Mouse (Mus musculus) E14TG2a.4 (cell line): ENCODE data around the gene Slfn14.
A peak's percentile ranks its signal among the peaks of the same experiment; 100 is the strongest.
"Not testable (repeated sequence)": the region's sequence is repeated elsewhere in the genome, so short reads cannot be mapped to it uniquely, and the experiment has no call there.

Source experiments
- H3K27me3 ChIP-seq: 2 replicates; pipeline ENCODE4 v1.6.1; 2014; ENCODE audit warnings: low read length, control low read depth; ENCODE audit not compliant: insufficient read depth
- H3K36me3 ChIP-seq: 2 replicates; pipeline ENCODE4 v1.6.1; 2014; ENCODE audit warnings: low read length, control low read depth; ENCODE audit not compliant: insufficient read depth
- H3K4me1 ChIP-seq: replicated peaks from 2 replicates; pipeline ENCODE4 v1.6.1; 2014; ENCODE audit warnings: low read depth, low read length, control low read depth
- H3K4me3 ChIP-seq: replicated peaks from 2 replicates; pipeline ENCODE4 v1.5.1; 2014; ENCODE audit warnings: mild to moderate bottlenecking, low read length
- H3K9me3 ChIP-seq: 2 replicates; pipeline ENCODE4 v1.6.1; 2014; ENCODE audit warnings: low read length, control low read depth
- CTCF ChIP-seq: conservative IDR thresholded peaks from 2 replicates; pipeline ENCODE4 v1.5.1; 2014; ENCODE audit warnings: low read length
- NANOG ChIP-seq: IDR thresholded peaks from 2 replicates; pipeline ENCODE4 v1.6.1; 2014; ENCODE audit warnings: borderline replicate concordance, low read length, mixed read lengths
- POU5F1 ChIP-seq: IDR thresholded peaks from 2 replicates; pipeline ENCODE4 v1.6.1; 2014; ENCODE audit warnings: low read length, borderline replicate concordance

Slfn14 gene

GRCm38 (mm10) chr11:83286566-83286965 lies at the start of gene Slfn14:
TSS of gene Slfn14 (minus strand) at chr11:83286726.
- Histone ChIP-seq H3K4me1 (peaks cover 5% of the 10 kb centered on the region), H3K9me3 (no peaks in the 10 kb centered on the region), H3K4me3 (no peak within 1 kb of the TSS), H3K36me3 (no peaks in the 10 kb centered on the region), H3K27me3 (0 out of 2 replicates have a peak, but pooled peaks cover 4% of the 10 kb centered on the region)
- no peak for TF ChIP-seq POU5F1
- TF ChIP-seq CTCF, result no peak
- no peak for TF ChIP-seq NANOG

DNA sequence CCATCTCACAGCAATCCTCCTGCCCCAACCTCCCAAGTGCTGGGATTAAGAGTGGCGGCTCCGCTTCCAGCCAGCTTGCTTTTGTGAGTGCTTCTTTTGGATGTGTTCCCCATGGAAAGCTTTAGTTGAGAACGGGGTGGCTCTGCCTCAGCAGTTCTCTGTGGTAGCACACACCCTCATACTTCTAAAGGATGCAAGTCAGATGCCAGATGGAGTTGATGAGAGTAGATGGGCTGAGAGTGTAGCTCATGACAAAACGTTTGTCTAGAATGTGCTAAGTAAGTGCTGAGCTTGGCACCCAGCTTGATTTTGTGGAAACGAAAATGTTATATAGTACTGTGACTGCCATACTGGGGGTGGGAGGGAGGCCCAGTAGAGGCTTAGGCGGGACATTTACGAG lies 49.3 kb upstream of the Slfn14 start:
- Histone ChIP-seq H3K36me3 (peaks cover 75% of the 10 kb centered on the region), H3K4me1 (peaks cover 8% of the 10 kb centered on the region), H3K9me3 (no peaks in the 10 kb centered on the region), H3K27me3 (no peaks in the 10 kb centered on the region), H3K4me3 (no peak overlapping the region)
- no peak for TF ChIP-seq CTCF

DNA sequence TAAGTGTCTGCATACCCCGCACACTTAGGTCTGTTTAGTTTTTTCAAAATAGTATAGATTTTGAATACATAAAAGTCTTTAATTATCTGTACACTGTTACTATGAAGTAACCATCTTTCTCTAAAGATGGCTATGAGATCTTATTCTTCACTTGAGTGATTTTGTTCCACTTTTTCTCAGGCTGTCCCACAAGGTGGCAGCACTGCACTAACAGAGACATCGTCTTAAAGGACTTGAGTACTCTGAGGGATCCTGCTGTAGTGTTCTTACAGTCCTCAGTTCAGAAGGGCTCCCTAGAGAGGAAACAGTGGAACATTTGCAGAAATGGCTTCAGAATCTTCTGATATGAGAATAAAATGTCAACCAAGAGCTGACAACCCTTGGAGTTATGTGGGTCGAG lies 40.9 kb upstream of the Slfn14 start:
- H3K27me3 ChIP-seq, result no peaks in the 10 kb centered on the region
- peaks cover 77% of the 10 kb centered on the region for H3K36me3 ChIP-seq
- TF ChIP-seq POU5F1 (no peak), CTCF (peak; percentile 37; the same call in 1 of the 2 replicates)
- no peaks in the 10 kb centered on the region for H3K9me3 ChIP-seq
- no peak overlapping the region for H3K4me3 ChIP-seq
- H3K4me1 ChIP-seq, result no peaks in the 10 kb centered on the region; the same call in 1 of the 2 replicates

DNA sequence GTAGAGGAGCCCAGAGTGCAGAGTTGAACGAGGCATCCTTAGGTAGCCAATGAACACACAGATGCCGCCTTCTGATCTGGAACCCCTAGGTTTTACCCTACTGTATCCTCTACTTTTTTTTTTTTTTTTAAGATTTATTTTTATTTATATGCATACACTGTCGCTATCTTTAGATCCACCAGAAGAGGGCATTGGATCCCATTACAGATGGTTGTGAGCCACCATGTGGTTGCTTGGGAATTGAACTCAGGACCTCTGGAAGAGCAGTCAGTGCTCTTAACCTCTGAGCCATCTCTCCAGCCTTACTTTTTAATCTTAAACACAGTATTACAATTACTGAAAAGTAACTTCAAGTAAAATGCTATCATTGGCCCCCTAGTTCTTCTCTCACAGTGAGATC lies 40.2 kb upstream of the Slfn14 start:
- not testable (repeated sequence) for H3K27me3 ChIP-seq, H3K9me3 ChIP-seq, H3K4me1 ChIP-seq, H3K4me3 ChIP-seq
- peaks cover 83% of the 10 kb centered on the region for H3K36me3 ChIP-seq

DNA sequence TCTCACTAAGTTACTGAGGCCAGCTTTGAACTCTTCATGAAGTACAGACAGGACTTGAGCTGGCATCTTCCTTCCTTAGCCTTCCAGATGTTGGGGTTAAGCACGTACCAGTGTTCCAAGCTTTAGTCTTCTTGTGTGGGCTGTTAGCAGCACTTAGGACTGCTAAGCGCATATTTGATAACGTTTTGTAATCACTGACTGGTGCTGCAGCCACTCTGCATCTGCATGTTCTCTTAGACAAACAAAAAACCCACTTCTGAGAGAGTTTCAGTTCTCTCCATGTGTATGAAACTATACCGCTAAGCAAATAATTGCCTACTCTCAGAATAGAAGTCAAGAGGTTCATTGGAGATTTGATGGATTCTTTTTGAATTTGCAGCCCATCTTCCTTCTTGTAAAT lies 32.5 kb upstream of the Slfn14 start:
- no peak overlapping the region for H3K4me3 ChIP-seq
- TF ChIP-seq CTCF (no peak), NANOG (no peak), POU5F1 (no peak)
- H3K27me3 ChIP-seq, result no peaks in the 10 kb centered on the region
- H3K36me3 ChIP-seq, result peaks cover 76% of the 10 kb centered on the region
- H3K9me3 ChIP-seq, result no peaks in the 10 kb centered on the region
- no peaks in the 10 kb centered on the region for H3K4me1 ChIP-seq

DNA sequence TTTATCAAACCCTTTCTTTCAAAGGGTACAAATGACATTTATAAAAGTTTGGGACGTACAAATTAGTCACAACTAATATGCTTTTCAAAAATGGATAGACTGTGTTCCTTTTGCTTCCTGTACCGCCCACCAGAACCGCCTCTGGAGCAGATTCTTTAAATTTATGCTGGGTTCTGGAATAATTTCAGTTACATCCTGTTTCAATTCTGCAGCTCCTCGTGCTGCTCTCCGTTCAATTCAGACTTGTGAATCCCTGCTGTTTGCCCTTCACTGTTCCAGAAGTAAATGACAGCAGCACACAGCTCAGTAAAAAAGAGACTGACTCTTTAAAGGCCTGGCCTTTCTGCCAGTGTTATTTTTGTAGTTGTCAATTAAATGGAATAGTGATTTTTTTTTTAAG lies 25.9 kb upstream of the Slfn14 start:
- Histone ChIP-seq H3K4me1 (peaks cover 14% of the 10 kb centered on the region; the same call in 1 of the 2 replicates), H3K9me3 (no peaks in the 10 kb centered on the region), H3K36me3 (peaks cover 57% of the 10 kb centered on the region), H3K27me3 (no peaks in the 10 kb centered on the region), H3K4me3 (no peak overlapping the region)
- no peak for TF ChIP-seq NANOG
- TF ChIP-seq POU5F1, result no peak

- H3K4me3 ChIP-seq, result no peak overlapping the region
- TF ChIP-seq POU5F1 (no peak), NANOG (no peak), CTCF (no peak)
- H3K4me1 ChIP-seq, result peaks cover 24% of the 10 kb centered on the region
- peaks cover 19% of the 10 kb centered on the region for H3K36me3 ChIP-seq
- no peaks in the 10 kb centered on the region for H3K9me3 ChIP-seq
- no peaks in the 10 kb centered on the region for H3K27me3 ChIP-seq
Measured at GRCm38 (mm10) chr11:83306700-83307253, 20.3 kb upstream of the Slfn14 start.

DNA sequence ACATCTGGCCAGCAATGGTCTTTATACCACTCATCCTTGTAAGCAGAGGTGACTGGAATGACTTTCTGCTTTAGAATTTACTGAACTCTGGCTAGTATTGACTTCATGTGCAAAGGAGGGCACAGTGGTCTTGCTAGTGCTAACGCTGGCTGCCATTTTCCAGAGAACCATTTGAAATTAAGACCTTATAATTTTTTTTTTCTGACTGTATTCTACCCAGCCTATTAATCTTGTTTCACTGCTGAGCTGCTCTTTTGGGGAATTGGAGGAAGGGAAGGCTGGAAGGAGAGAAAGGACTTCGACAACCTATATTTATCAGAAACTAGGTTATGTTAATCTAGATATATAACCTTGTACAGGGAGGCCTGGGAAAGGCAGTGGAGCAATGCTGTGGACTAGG lies 18.0 kb upstream of the Slfn14 start:
- no peak for TF ChIP-seq CTCF
- TF ChIP-seq NANOG, result no peak
- TF ChIP-seq POU5F1, result no peak
- H3K4me3 ChIP-seq, result no peak overlapping the region
- H3K27me3 ChIP-seq, result no peaks in the 10 kb centered on the region
- H3K36me3 ChIP-seq, result peaks cover 22% of the 10 kb centered on the region
- no peaks in the 10 kb centered on the region for H3K9me3 ChIP-seq
- H3K4me1 ChIP-seq, result peaks cover 33% of the 10 kb centered on the region

DNA sequence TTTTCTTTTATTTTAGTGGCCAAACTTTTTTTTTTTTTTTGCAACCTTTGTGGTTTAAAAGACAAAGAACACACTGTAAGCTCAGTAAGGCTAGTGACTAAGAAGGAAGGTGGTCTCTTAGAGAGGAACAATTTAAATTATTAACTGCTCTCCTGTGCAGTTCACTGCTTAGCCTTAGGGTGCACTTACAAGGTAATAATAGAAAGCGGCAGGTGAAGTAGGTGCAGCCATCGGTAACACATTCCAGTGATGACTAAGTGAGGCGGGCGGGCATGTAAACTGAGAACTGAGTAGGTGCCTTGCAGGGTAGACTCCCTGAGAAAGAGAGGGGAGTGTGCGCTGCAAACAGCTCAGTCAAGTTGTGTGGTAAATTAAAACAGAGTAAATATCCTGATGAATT lies 17.2 kb upstream of the Slfn14 start:
- TF ChIP-seq POU5F1 (no peak), NANOG (no peak)
- H3K4me1 ChIP-seq, result peaks cover 33% of the 10 kb centered on the region
- no peaks in the 10 kb centered on the region for H3K27me3 ChIP-seq
- peaks cover 18% of the 10 kb centered on the region for H3K36me3 ChIP-seq
- no peaks in the 10 kb centered on the region for H3K9me3 ChIP-seq
- peak overlapping the region; percentile 98 for H3K4me3 ChIP-seq

DNA sequence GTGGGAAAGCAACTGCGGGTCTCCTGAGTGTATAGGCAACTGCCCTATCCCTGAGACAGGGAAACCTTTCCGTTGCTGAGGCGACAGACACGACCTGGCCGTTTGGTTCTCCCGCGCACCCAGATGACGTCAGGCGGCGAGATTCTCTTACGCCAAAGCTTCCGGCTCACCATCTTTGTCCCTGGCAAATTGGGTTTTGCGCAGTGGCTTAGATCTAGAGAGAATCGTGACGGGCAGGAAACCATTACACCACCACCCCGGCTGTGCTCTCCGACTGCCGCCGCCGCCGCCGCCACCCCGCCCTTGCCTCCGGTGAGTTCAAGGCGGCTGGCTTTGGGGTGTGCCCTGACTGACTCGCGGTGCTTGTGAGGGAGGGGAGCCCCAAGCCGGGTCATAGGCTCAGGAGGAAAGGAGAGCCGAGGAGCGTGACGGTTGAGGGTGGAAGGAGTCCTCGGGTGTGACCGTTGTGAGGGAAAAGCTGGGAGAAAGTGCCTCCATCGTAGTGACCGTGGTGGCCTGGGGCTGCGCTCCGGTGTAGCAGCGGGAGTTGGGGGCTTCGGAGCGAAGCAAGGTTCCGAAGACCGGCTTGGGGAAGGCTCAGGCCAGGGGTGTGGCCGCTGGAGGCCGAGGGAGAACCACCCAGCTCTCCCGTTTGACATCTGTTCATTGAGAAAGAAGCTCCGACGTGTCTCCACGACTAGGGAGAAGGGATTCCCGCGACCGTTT lies 16.2 kb upstream of the Slfn14 start, which contains the start of gene Pex12:
Gene Pex12 (minus strand): TSS at position 61 of the 726 bp plus-strand sequence.
- Histone ChIP-seq H3K4me3 (peak within 1 kb of the TSS; percentile 98), H3K27me3 (no peaks in the 10 kb centered on the region), H3K9me3 (no peaks in the 10 kb centered on the region), H3K4me1 (peaks cover 39% of the 10 kb centered on the region), H3K36me3 (peaks cover 10% of the 10 kb centered on the region; the same call in 1 of the 2 replicates)
- no peak for TF ChIP-seq POU5F1
- TF ChIP-seq NANOG, result no peak
- TF ChIP-seq CTCF, result no peak
